Mouse (Mus musculus) E14TG2a.4 (cell line): ENCODE measurements at regions not wholly inside any gene's neighbourhood (a gene's known extent, or its start where the extent isn't known, plus 50 kb on each side); places are given as distances from the start of the nearest gene placed in this dataset.

Source experiments
- CTCF ChIP-seq: conservative IDR thresholded peaks from 2 replicates; pipeline ENCODE4 v1.5.1; 2014; ENCODE audit warnings: low read length
- NANOG ChIP-seq: IDR thresholded peaks from 2 replicates; pipeline ENCODE4 v1.6.1; 2014; ENCODE audit warnings: borderline replicate concordance, low read length, mixed read lengths
- POU5F1 ChIP-seq: IDR thresholded peaks from 2 replicates; pipeline ENCODE4 v1.6.1; 2014; ENCODE audit warnings: low read length, borderline replicate concordance

DNA sequence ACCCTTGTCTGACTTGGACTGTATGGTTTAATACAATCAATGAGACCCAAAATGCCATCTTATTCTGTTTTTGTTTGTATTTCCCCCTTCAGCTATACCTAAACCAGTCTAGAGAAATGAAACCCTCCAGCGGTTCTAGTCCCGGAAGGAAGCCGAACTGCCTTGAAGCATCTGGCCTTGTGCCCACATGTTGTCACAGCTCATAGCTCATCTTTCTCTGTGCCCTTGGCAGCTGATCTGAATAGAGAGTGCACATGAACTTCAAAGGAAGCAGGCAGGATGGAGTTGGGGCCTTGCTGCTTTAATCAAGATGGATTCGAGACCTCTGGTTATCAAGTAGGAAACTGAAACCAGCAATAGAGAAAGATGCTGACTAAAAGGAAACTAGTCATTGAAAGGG, 88.7 kb upstream of the Wars2 start:
- TF ChIP-seq CTCF (no peak), POU5F1 (no peak), NANOG (no peak)
